ENCODE assay signal across 13 mouse cellular contexts in the genomic region with DNA sequence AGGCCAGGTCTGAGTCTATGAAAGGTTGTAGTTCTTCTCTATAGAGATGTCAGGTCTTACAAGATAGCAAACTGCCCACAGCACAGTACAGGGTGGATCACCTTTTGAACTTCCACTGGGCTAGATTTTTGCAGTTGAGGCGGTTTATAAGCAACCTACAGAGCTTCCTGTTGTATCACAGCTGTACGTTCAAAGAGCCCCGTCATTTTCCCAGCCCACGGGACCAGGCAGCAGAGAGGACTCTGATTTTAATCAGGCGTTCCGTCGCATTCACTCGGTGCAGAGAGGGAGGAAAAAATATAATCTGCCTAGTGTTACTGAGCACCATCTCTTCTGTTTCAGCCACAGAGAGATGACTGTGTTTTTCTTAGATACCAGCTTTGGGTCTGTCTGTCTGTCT.
A peak's percentile ranks its signal among the peaks of the same experiment; 100 is the strongest.
DNase-seq lines count a peak whose midpoint lies in the region; ATAC-seq lines count a peak whose summit lies in the region.
"Had no signal": no experiment of that assay in that cellular context is flagged by ENCODE, and none has a peak within 500 bp of the region (broad histone marks: within the 10 kb centered on the region; RNA-seq: fewer than 3 reads in every experiment).

No protein-coding gene starts in this region.

- H3K9ac ChIP-seq in heart, embryonic 13.5 days = 0 out of 2 replicates have a peak overlapping the region, but pooled peaks have one; percentile 13
- H3K9ac ChIP-seq: limb, embryonic 12.5 days had no signal

- 20% methylated on average over 8 of the region's 8 CpGs for WGBS in heart, embryonic 13.5 days

- DNase-seq in heart, postnatal 4 days = no peak
- DNase-seq in 416B (ENCODE audit: low read depth) = peak; percentile 7
- DNase-seq in left cerebral cortex, postnatal 14 days (ENCODE audit: low spot score in 2 of 2) = no peak
- no peak for DNase-seq in left cerebral cortex, adult 11 months (ENCODE audit: low spot score)
- no peak for DNase-seq in right cerebral cortex, postnatal 25 days
- DNase-seq: cerebellum, adult 8-10 months; gastrocnemius, postnatal 14 days; right cerebral cortex, postnatal 14 days had no signal

- H3K36me3 ChIP-seq in heart, embryonic 13.5 days = peaks cover 20% of the 10 kb centered on the region

- intact Hi-C loops in left cerebral cortex, postnatal 14 days (cut with DNase I) = no loop called here

- ATAC-seq in heart, embryonic 13.5 days (ENCODE audit: extremely low read depth, insufficient number of reproducible peaks, low FRiP score, low TSS enrichment) = no peak
- ATAC-seq in activated CD4-positive, CD25-positive, alpha-beta regulatory T cell, adult 4 months = peak; percentile 88
- peak; percentile 93 for ATAC-seq in inflammation-experienced regulatory T-cells, adult 6 months
- ATAC-seq: lung, postnatal 0 days had no signal

- H3K4me3 ChIP-seq in heart, embryonic 13.5 days = no peak overlapping the region
- H3K4me3 ChIP-seq: limb, embryonic 12.5 days had no signal

- no peaks in the 10 kb centered on the region for H3K9me3 ChIP-seq in heart, embryonic 13.5 days
- H3K9me3 ChIP-seq: limb, embryonic 12.5 days had no signal

- no peak overlapping the region for H3K27ac ChIP-seq in heart, embryonic 13.5 days (replicated peaks)
- H3K27ac ChIP-seq: limb, embryonic 12.5 days had no signal

- peaks cover 26% of the 10 kb centered on the region for H3K4me1 ChIP-seq in heart, embryonic 13.5 days

- H3K27me3 ChIP-seq in heart, embryonic 13.5 days (replicated peaks) = no peaks in the 10 kb centered on the region
- H3K27me3 ChIP-seq: limb, embryonic 12.5 days had no signal

- no peak overlapping the region; the same call in 1 of the 2 replicates for H3K4me2 ChIP-seq in heart, embryonic 13.5 days
- H3K4me2 ChIP-seq: limb, embryonic 12.5 days had no signal
